Mouse (Mus musculus) liver, adult (tissue): ENCODE results near the gene Mdh1.

ENCODE experiments used
- GATA4 ChIP-seq: IDR thresholded peaks from 2 replicates; pipeline ENCODE4 v1.6.1; 2014; ENCODE audit warnings: mild to moderate bottlenecking, low read length; ENCODE audit not compliant: insufficient replicate concordance

The Mdh1 gene

GRCm38 (mm10) chr11:21552049-21552448, 20.1 kb downstream of the Mdh1 start:
- TF ChIP-seq GATA4 = no peak

- no peak for TF ChIP-seq GATA4
Observed at GRCm38 (mm10) chr11:21550222-21551173, 21.7 kb downstream of the Mdh1 start.

GRCm38 (mm10) chr11:21549754-21550153, 22.4 kb downstream of the Mdh1 start:
- peak; percentile 82 for TF ChIP-seq GATA4

GRCm38 (mm10) chr11:21549052-21549451, 23.1 kb downstream of the Mdh1 start:
- TF ChIP-seq GATA4 = no peak

- TF ChIP-seq GATA4 = no peak
Observed at GRCm38 (mm10) chr11:21547518-21547917, 24.6 kb downstream of the Mdh1 start.

GRCm38 (mm10) chr11:21546671-21547070, 25.5 kb downstream of the Mdh1 start:
- TF ChIP-seq GATA4 = no peak

- TF ChIP-seq GATA4 = no peak
Observed at GRCm38 (mm10) chr11:21545951-21546350, 26.2 kb downstream of the Mdh1 start.

- no peak for TF ChIP-seq GATA4
Observed at GRCm38 (mm10) chr11:21545021-21545420, 27.1 kb downstream of the Mdh1 start.

GRCm38 (mm10) chr11:21542731-21543130, 29.4 kb downstream of the Mdh1 start:
- TF ChIP-seq GATA4 = no peak

GRCm38 (mm10) chr11:21540622-21541021, 31.5 kb downstream of the Mdh1 start:
- no peak for TF ChIP-seq GATA4

- no peak for TF ChIP-seq GATA4
Observed at GRCm38 (mm10) chr11:21540072-21540471, 32.1 kb downstream of the Mdh1 start.

GRCm38 (mm10) chr11:21528676-21529394, 43.3 kb downstream of the Mdh1 start:
- TF ChIP-seq GATA4 = no peak

GRCm38 (mm10) chr11:21517726-21518125, 54.4 kb downstream of the Mdh1 start:
- TF ChIP-seq GATA4 = no peak
